Mouse (Mus musculus) forebrain, embryonic 16.5 days (tissue): Measurements from ENCODE around the gene Galnt2. TPM values are rescaled to one million over a fixed set of nuclear protein-coding genes. Genes with fewer than 3 reads are reported as not detected.

Source experiments
- ATAC-seq: fragments of 200-750 bp; cut with Nextera tagmentation; 2 replicates; pipeline ENCODE4 v1.8.0; 2017; ENCODE audit warnings: mild to moderate bottlenecking, moderate library complexity
- H3K27ac ChIP-seq: fragments of 300-500 bp; sonication (generic); 2 replicates; pipeline ENCODE4 v1.5.1; 2014; ENCODE audit warnings: low read length, control low read depth
- H3K27me3 ChIP-seq: fragments of 300-500 bp; sonication (generic); replicated peaks from 2 replicates; pipeline ENCODE4 v1.6.1; 2014; ENCODE audit warnings: low read length; ENCODE audit not compliant: control insufficient read depth, insufficient read depth
- H3K36me3 ChIP-seq: fragments of 300-500 bp; sonication (generic); 2 replicates; pipeline ENCODE4 v1.6.1; 2014; ENCODE audit not compliant: control insufficient read depth, insufficient read depth
- H3K4me1 ChIP-seq: fragments of 300-500 bp; sonication (generic); replicated peaks from 2 replicates; pipeline ENCODE4 v1.6.1; 2014; ENCODE audit warnings: low read length; ENCODE audit not compliant: control insufficient read depth, insufficient read depth
- H3K4me2 ChIP-seq: fragments of 300-500 bp; sonication (generic); 2 replicates; pipeline ENCODE4 v1.6.1; 2014; ENCODE audit warnings: mild to moderate bottlenecking, low read length, control low read depth
- H3K4me3 ChIP-seq: fragments of 300-500 bp; sonication (generic); replicated peaks from 2 replicates; pipeline ENCODE4 v1.5.1; 2014; ENCODE audit warnings: mild to moderate bottlenecking, low read length, control low read depth
- H3K9ac ChIP-seq: fragments of 300-500 bp; sonication (generic); replicated peaks from 2 replicates; pipeline ENCODE4 v1.6.1; 2014; ENCODE audit warnings: low read depth, low read length, control low read depth
- H3K9me3 ChIP-seq: fragments of 300-500 bp; sonication (generic); 2 replicates; pipeline ENCODE4 v1.6.1; 2016; ENCODE audit warnings: low read length; ENCODE audit not compliant: control insufficient read depth
- WGBS: fragments of 180-500 bp; shearing (Covaris S2); extraction: QIAGEN DNeasy Blood & Tissue Kit; methylation state at CpG from one replicate; pipeline ENCODE4 v1.1.7; 2014; 5-methylcytosine and 5-hydroxymethylcytosine counted together
- polyA plus RNA-seq: library from polyadenylated mRNA; unstranded; fragments of >200 nt; fragmentation: Nextera tagmentation; extraction: Ambion mirVana; gene quantifications from 2 replicates; pipeline ENCODE4 v1.2.1, GENCODE M21; 2015

Gene Galnt2
- polyA plus RNA-seq, 1 experiment from 2014 or later = 47.8 TPM

GRCm38 (mm10) chr8:124260371-124260770 is 29.2 kb downstream of the Galnt2 start:
- Histone ChIP-seq H3K9ac (no peak overlapping the region), H3K36me3 (no peaks in the 10 kb centered on the region), H3K4me2 (no peak overlapping the region), H3K4me1 (peaks cover 41% of the 10 kb centered on the region), H3K27ac (no peak overlapping the region), H3K9me3 (no peaks in the 10 kb centered on the region), H3K27me3 (no peaks in the 10 kb centered on the region), H3K4me3 (no peak overlapping the region)
- ATAC-seq = no peak
- 65% methylated on average over 12 of the region's 12 CpGs for WGBS

DNA sequence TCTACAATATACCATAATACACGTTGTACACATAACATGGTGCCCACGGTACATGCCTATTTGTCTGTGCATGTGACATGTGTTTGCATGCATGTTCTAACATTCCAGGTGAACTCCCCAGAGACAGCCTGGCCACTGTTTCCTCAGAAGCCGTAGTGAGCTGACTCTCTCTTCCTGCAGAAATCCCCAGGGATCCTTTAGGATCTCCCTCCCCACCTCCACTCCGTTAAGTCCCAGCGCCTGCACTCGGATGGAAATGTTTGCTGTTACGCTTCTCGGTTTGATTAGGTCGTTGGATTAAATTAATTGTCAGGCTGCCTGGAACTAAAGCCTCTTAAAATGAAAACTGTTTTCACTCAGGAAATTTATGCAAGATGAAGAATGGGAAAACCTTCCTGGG is 31.9 kb downstream of the Galnt2 start:
- H3K27ac ChIP-seq = no peak overlapping the region
- H3K4me3 ChIP-seq = no peak overlapping the region
- no peak overlapping the region for H3K4me2 ChIP-seq
- no peaks in the 10 kb centered on the region for H3K36me3 ChIP-seq
- H3K4me1 ChIP-seq = peaks cover 20% of the 10 kb centered on the region
- 32% methylated on average over 9 of the region's 9 CpGs for WGBS
- no peak for ATAC-seq
- no peak overlapping the region for H3K9ac ChIP-seq
- no peaks in the 10 kb centered on the region for H3K9me3 ChIP-seq
- H3K27me3 ChIP-seq = no peaks in the 10 kb centered on the region

GRCm38 (mm10) chr8:124264032-124264431 is 32.8 kb downstream of the Galnt2 start:
- Histone ChIP-seq H3K36me3 (no peaks in the 10 kb centered on the region), H3K4me3 (no peak overlapping the region), H3K9ac (no peak overlapping the region), H3K4me2 (no peak overlapping the region), H3K4me1 (peaks cover 19% of the 10 kb centered on the region), H3K9me3 (no peaks in the 10 kb centered on the region), H3K27me3 (no peaks in the 10 kb centered on the region), H3K27ac (no peak overlapping the region)
- WGBS = 75% methylated on average over 8 of the region's 8 CpGs
- no peak for ATAC-seq

DNA sequence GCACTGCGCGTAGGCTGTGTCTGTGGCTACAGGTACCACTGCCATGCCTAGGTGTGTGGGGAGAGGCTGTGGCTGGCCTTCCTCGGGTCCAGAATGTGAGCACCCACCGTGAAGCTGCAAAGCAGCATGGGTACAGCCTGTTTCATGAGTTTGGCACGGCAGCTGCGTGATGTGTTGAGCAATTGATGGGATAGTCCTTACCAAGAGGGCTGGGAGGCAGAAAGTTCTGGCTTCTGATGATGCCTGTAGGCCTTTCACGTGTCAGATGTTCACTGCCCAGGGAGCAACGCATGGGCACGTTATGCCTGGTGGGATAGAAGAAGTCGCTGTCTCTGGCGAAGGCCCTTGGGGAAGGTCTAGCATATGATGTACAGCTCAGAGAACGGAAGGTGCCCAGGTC is 33.5 kb downstream of the Galnt2 start:
- peaks cover 19% of the 10 kb centered on the region for H3K4me1 ChIP-seq
- H3K9ac ChIP-seq = no peak overlapping the region
- H3K36me3 ChIP-seq = no peaks in the 10 kb centered on the region
- 87% methylated on average over 12 of the region's 12 CpGs for WGBS
- no peaks in the 10 kb centered on the region for H3K9me3 ChIP-seq
- ATAC-seq = no peak
- no peaks in the 10 kb centered on the region for H3K27me3 ChIP-seq
- H3K4me2 ChIP-seq = no peak overlapping the region
- H3K27ac ChIP-seq = no peak overlapping the region
- no peak overlapping the region for H3K4me3 ChIP-seq

- Histone ChIP-seq H3K4me2 (no peak overlapping the region), H3K9ac (no peak overlapping the region), H3K27me3 (no peaks in the 10 kb centered on the region), H3K27ac (no peak overlapping the region), H3K4me1 (peaks cover 19% of the 10 kb centered on the region), H3K4me3 (no peak overlapping the region), H3K9me3 (no peaks in the 10 kb centered on the region), H3K36me3 (no peaks in the 10 kb centered on the region)
- WGBS = 90% methylated on average over 2 of the region's 2 CpGs
- ATAC-seq = no peak
These were observed 33.9 kb downstream of the Galnt2 start for GRCm38 (mm10) chr8:124265130-124265529.

DNA sequence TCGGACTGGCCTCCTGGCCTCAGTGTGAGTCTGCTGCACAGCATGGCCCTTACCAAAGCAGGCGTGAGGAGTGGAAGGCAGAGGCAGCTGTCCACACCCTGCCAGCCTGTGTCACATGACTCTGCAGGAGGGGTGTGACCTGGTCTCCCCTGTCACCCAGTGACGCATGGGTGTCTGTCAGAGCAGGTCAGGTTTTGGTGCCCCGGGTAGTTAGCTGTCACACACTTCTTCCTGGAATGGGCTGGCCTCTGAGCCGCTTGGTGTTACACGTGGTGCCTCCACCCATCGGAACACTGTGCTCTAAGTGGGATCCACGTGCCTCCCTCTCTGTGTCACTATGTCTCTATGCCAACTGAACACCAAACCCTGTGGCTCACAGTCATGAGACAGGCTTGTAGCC is 34.6 kb downstream of the Galnt2 start:
- Histone ChIP-seq H3K9ac (no peak overlapping the region), H3K4me1 (peaks cover 22% of the 10 kb centered on the region), H3K27ac (no peak overlapping the region), H3K36me3 (no peaks in the 10 kb centered on the region), H3K4me3 (no peak overlapping the region), H3K9me3 (no peaks in the 10 kb centered on the region), H3K27me3 (no peaks in the 10 kb centered on the region), H3K4me2 (no peak overlapping the region)
- ATAC-seq = no peak
- 91% methylated on average over 8 of the region's 8 CpGs for WGBS

GRCm38 (mm10) chr8:124267206-124267605 is 36.0 kb downstream of the Galnt2 start:
- Histone ChIP-seq H3K9me3 (no peaks in the 10 kb centered on the region), H3K4me3 (no peak overlapping the region), H3K4me1 (peaks cover 19% of the 10 kb centered on the region), H3K27me3 (no peaks in the 10 kb centered on the region), H3K4me2 (no peak overlapping the region), H3K36me3 (no peaks in the 10 kb centered on the region), H3K27ac (no peak overlapping the region), H3K9ac (no peak overlapping the region)
- ATAC-seq = no peak
- 91% methylated on average over 4 of the region's 4 CpGs for WGBS

GRCm38 (mm10) chr8:124270504-124270903 is 39.3 kb downstream of the Galnt2 start:
- Histone ChIP-seq H3K9me3 (no peaks in the 10 kb centered on the region), H3K36me3 (no peaks in the 10 kb centered on the region), H3K4me2 (no peak overlapping the region), H3K9ac (no peak overlapping the region), H3K4me1 (peaks cover 20% of the 10 kb centered on the region), H3K4me3 (no peak overlapping the region), H3K27ac (no peak overlapping the region), H3K27me3 (no peaks in the 10 kb centered on the region)
- 89% methylated on average over 6 of the region's 6 CpGs for WGBS
- no peak for ATAC-seq

- Histone ChIP-seq H3K36me3 (no peaks in the 10 kb centered on the region; the same call in 1 of the 2 replicates), H3K9ac (no peak overlapping the region)
These were observed 39.7 kb downstream of the Galnt2 start for GRCm38 (mm10) chr8:124270904-124271303.

GRCm38 (mm10) chr8:124271518-124271917 is 40.3 kb downstream of the Galnt2 start:
- Histone ChIP-seq H3K27ac (no peak overlapping the region), H3K36me3 (no peaks in the 10 kb centered on the region; the same call in 1 of the 2 replicates), H3K9me3 (no peaks in the 10 kb centered on the region), H3K9ac (no peak overlapping the region), H3K27me3 (no peaks in the 10 kb centered on the region), H3K4me2 (no peak overlapping the region), H3K4me3 (no peak overlapping the region), H3K4me1 (peaks cover 21% of the 10 kb centered on the region)
- 93% methylated on average over 12 of the region's 12 CpGs for WGBS
- ATAC-seq = no peak

More at GRCm38 (mm10) chr8:124270904-124271303, 39.7 kb downstream of the Galnt2 start:
- H3K4me1 ChIP-seq = peaks cover 21% of the 10 kb centered on the region
- H3K27me3 ChIP-seq = no peaks in the 10 kb centered on the region
- WGBS = 92% methylated on average over 11 of the region's 11 CpGs
- no peak for ATAC-seq
- no peak overlapping the region for H3K4me3 ChIP-seq
- H3K4me2 ChIP-seq = no peak overlapping the region
- no peaks in the 10 kb centered on the region for H3K9me3 ChIP-seq
- no peak overlapping the region for H3K27ac ChIP-seq
